Mouse (Mus musculus) CH12.LX (cell line): ENCODE measurements around the gene Smo. TPM values are rescaled to one million over a fixed set of nuclear protein-coding genes. Genes with fewer than 3 reads are reported as not detected.

Source experiments
- DNase-seq: peaks from one replicate; pipeline ENCODE4 v3.0.0-alpha.2; 2013; ENCODE audit errors: extremely low read depth
- H3K27ac ChIP-seq: 2 replicates; pipeline ENCODE4 v1.5.1; 2012; ENCODE audit warnings: low read depth, mild to moderate bottlenecking, control low read depth, moderate library complexity; ENCODE audit not compliant: insufficient read depth
- H3K27me3 ChIP-seq: replicated peaks from 2 replicates; pipeline ENCODE3; 2012; ENCODE audit warnings: inconsistent platforms
- H3K36me3 ChIP-seq, 2 experiments: replicated peaks in 1 of 2; 2 replicates each; pipeline versions ENCODE3 to v1.6.1; 2012; ENCODE audit warnings: inconsistent platforms in 1 of 2, low read length in 1 of 2, mild to moderate bottlenecking in 1 of 2, mixed read lengths in 1 of 2, moderate library complexity in 1 of 2; ENCODE audit not compliant: control insufficient read depth in 1 of 2, insufficient read depth in 1 of 2
- H3K4me1 ChIP-seq, 2 experiments: 2 replicates each; pipeline ENCODE4 v1.6.1; 2012; ENCODE audit warnings: inconsistent platforms in 1 of 2, moderate library complexity in 1 of 2; ENCODE audit not compliant: insufficient read depth in 2 of 2, control insufficient read depth in 1 of 2
- H3K4me2 ChIP-seq: 2 replicates; pipeline ENCODE4 v1.6.1; 2012; ENCODE audit warnings: low read depth, mild to moderate bottlenecking, control low read depth; ENCODE audit not compliant: poor library complexity, insufficient read depth, severe bottlenecking
- H3K4me3 ChIP-seq, 3 experiments: fragments of 150-350 bp in 1 of 3; sonication (generic) in 1 of 3; replicated peaks in 1 of 3; 2 replicates each; pipeline versions ENCODE3 to v1.5.1; 2011 to 2012; ENCODE audit warnings: low read depth in 2 of 3, low read length in 2 of 3, mild to moderate bottlenecking in 2 of 3, moderate library complexity in 2 of 3, control low read depth in 1 of 3, improper control_type of control experiment in 1 of 3, inconsistent platforms in 1 of 3, mixed read lengths in 1 of 3; ENCODE audit not compliant: poor library complexity in 1 of 3
- H3K79me2 ChIP-seq: replicated peaks from 2 replicates; pipeline ENCODE4 v1.6.1; 2012; ENCODE audit warnings: mild to moderate bottlenecking, moderate library complexity; ENCODE audit not compliant: control insufficient read depth, poor library complexity, insufficient read depth, severe bottlenecking; ENCODE audit errors: extremely low read depth
- H3K9ac ChIP-seq: 2 replicates; pipeline ENCODE4 v1.6.1; 2012; ENCODE audit warnings: low read depth, mild to moderate bottlenecking, control low read depth, moderate library complexity; ENCODE audit not compliant: insufficient read depth
- H3K9me3 ChIP-seq: replicated peaks from 2 replicates; pipeline ENCODE3; 2012; ENCODE audit warnings: low read length, inconsistent platforms, mixed read lengths
- BHLHE40 ChIP-seq: IDR thresholded peaks from 2 replicates; pipeline ENCODE4 v1.6.1; 2011; ENCODE audit warnings: mild to moderate bottlenecking, low read depth, low read length, improper control_type of control experiment
- CHD2 ChIP-seq: IDR thresholded peaks from 2 replicates; pipeline ENCODE4 v1.6.1; 2011; ENCODE audit warnings: low read length, improper control_type of control experiment
- ELF1 ChIP-seq: IDR thresholded peaks from 2 replicates; pipeline ENCODE4 v1.6.1; 2014; ENCODE audit warnings: low read depth, mild to moderate bottlenecking, inconsistent platforms, low read length, improper control_type of control experiment
- EP300 ChIP-seq: IDR thresholded peaks from 2 replicates; pipeline ENCODE4 v1.6.1; 2011; ENCODE audit warnings: low read length, improper control_type of control experiment
- GABPA ChIP-seq: IDR thresholded peaks from 2 replicates; pipeline ENCODE4 v1.6.1; 2012; ENCODE audit warnings: low read depth, low read length, improper control_type of control experiment, inconsistent platforms; ENCODE audit not compliant: insufficient replicate concordance
- HCFC1 ChIP-seq: IDR thresholded peaks from 2 replicates; pipeline ENCODE4 v1.6.1; 2012; ENCODE audit warnings: low read depth, mild to moderate bottlenecking, inconsistent platforms, low read length, improper control_type of control experiment
- IRF4 ChIP-seq: IDR thresholded peaks from 2 replicates; pipeline ENCODE4 v1.6.1; 2014; ENCODE audit warnings: low read depth, mild to moderate bottlenecking, inconsistent platforms, low read length, improper control_type of control experiment
- JUN ChIP-seq: IDR thresholded peaks from 2 replicates; pipeline ENCODE4 v1.6.1; 2011; ENCODE audit warnings: low read depth, mild to moderate bottlenecking, low read length, improper control_type of control experiment, moderate library complexity; ENCODE audit not compliant: insufficient read depth
- JUND ChIP-seq: conservative IDR thresholded peaks from 2 replicates; pipeline ENCODE4 v1.6.1; 2011; ENCODE audit warnings: low read depth, low read length, improper control_type of control experiment
- KAT2A ChIP-seq: IDR thresholded peaks from 2 replicates; pipeline ENCODE4 v1.6.1; 2012; ENCODE audit warnings: low read length, improper control_type of control experiment, inconsistent platforms; ENCODE audit not compliant: insufficient replicate concordance
- MAZ ChIP-seq: IDR thresholded peaks from 2 replicates; pipeline ENCODE4 v1.6.1; 2012; ENCODE audit warnings: low read depth, mild to moderate bottlenecking, inconsistent platforms, low read length, improper control_type of control experiment, moderate library complexity
- MEF2A ChIP-seq: IDR thresholded peaks from 2 replicates; pipeline ENCODE4 v1.6.1; 2014; ENCODE audit warnings: low read depth, mild to moderate bottlenecking, inconsistent platforms, low read length, improper control_type of control experiment, borderline replicate concordance
- MYC ChIP-seq: IDR thresholded peaks from 2 replicates; pipeline ENCODE4 v1.6.1; 2011; ENCODE audit warnings: low read depth, mild to moderate bottlenecking, improper control_type of control experiment, low read length
- NELFE ChIP-seq: IDR thresholded peaks from 2 replicates; pipeline ENCODE4 v1.6.1; 2011; ENCODE audit warnings: low read depth, low read length, improper control_type of control experiment
- POLR2A ChIP-seq: IDR thresholded peaks from 2 replicates; pipeline ENCODE4 v1.6.1; 2011; ENCODE audit warnings: low read depth, mild to moderate bottlenecking, improper control_type of control experiment, low read length
- POLR2AphosphoS2 ChIP-seq: IDR thresholded peaks from 2 replicates; pipeline ENCODE4 v1.6.1; 2011; ENCODE audit warnings: low read depth, low read length, improper control_type of control experiment
- RAD21 ChIP-seq: IDR thresholded peaks from 2 replicates; pipeline ENCODE4 v1.6.1; 2011; ENCODE audit warnings: low read depth, mild to moderate bottlenecking, low read length, improper control_type of control experiment, moderate library complexity
- RCOR1 ChIP-seq: conservative IDR thresholded peaks from 2 replicates; pipeline ENCODE4 v1.6.1; 2012; ENCODE audit warnings: low read depth, mild to moderate bottlenecking, inconsistent platforms, low read length, improper control_type of control experiment
- TCF12 ChIP-seq: IDR thresholded peaks from 2 replicates; pipeline ENCODE4 v1.6.1; 2014; ENCODE audit warnings: low read depth, mild to moderate bottlenecking, inconsistent platforms, low read length, improper control_type of control experiment
- USF1 ChIP-seq: IDR thresholded peaks from 2 replicates; pipeline ENCODE4 v1.6.1; 2014; ENCODE audit warnings: low read depth, mild to moderate bottlenecking, inconsistent platforms, low read length, improper control_type of control experiment
- USF2 ChIP-seq: conservative IDR thresholded peaks from 2 replicates; pipeline ENCODE4 v1.6.1; 2011; ENCODE audit warnings: low read depth, low read length, improper control_type of control experiment
- ZKSCAN1 ChIP-seq: IDR thresholded peaks from 2 replicates; pipeline ENCODE4 v1.6.1; 2012; ENCODE audit warnings: low read depth, inconsistent platforms, low read length, improper control_type of control experiment, borderline replicate concordance
- ZNF384 ChIP-seq: IDR thresholded peaks from 2 replicates; pipeline ENCODE4 v1.6.1; 2012; ENCODE audit warnings: low read depth, low read length, improper control_type of control experiment, inconsistent platforms
- dilution Hi-C: fragments of 300-500 bp; cut with MboI; formaldehyde crosslinking; loops from 2 replicates; pipeline ENCODE4 v1.14.3; 2020; ENCODE audit warnings: low sequenced_read_pairs; ENCODE audit not compliant: extremely low pct_unique_long_range_greater_than_20kb, extremely low pct_ligation_motif_present
- in situ Hi-C: fragments of 300-500 bp; cut with MboI; formaldehyde crosslinking; loops from 3 replicates; pipeline ENCODE4 v1.14.3; 2019; ENCODE audit warnings: low sequenced_read_pairs, low pct_ligation_motif_present, low pct_unique_long_range_greater_than_20kb, mixed read lengths
- polyA plus RNA-seq: library from polyadenylated mRNA; unstranded; fragments of >175 nt; gene quantifications from 2 replicates; pipeline ENCODE4 v1.2.1, GENCODE M21; 2012; ENCODE audit warnings: low read depth; ENCODE audit not compliant: insufficient read length
- total RNA-seq, 2 experiments: library from RNA; depleted of rRNA; stranded (reverse); fragments of 300-350 nt in 1 of 2; fragments of >200 nt in 1 of 2; gene quantifications; 2 replicates each; pipeline ENCODE4 v1.2.3; 2012 to 2014

The Smo gene
- 0.04 TPM in 2 replicates for total RNA-seq (2012; rRNA removed)
- total RNA-seq (2014; rRNA removed) = 0.09 TPM in 1 of 2 replicates, not detected in the other
- 0.17 and 0.26 TPM in 2 replicates for polyA plus RNA-seq

GRCm38 (mm10) chr6:29735336-29735688 lies at the start of gene Smo:
TSS of gene Smo (plus strand) at chr6:29735503.
- Histone ChIP-seq H3K4me1 (no peaks in the 10 kb centered on the region), H3K4me2 (no peak within 1 kb of the TSS), H3K9ac (no peak within 1 kb of the TSS)
- TF ChIP-seq ZNF384 (no peak), NELFE (no peak), MYC (no peak), CHD2 (no peak), JUND (no peak), RCOR1 (no peak), RAD21 (no peak), BHLHE40 (no peak), ZKSCAN1 (no peak), EP300 (no peak), GABPA (no peak), USF1 (no peak), HCFC1 (no peak), MEF2A (no peak), JUN (no peak), POLR2AphosphoS2 (no peak), ELF1 (no peak), POLR2A (no peak), TCF12 (no peak)
- TF ChIP-seq, all 38 proteins: peak for 0
- H3K27ac ChIP-seq = no peak within 1 kb of the TSS
- dilution Hi-C loops = no loop called here
- H3K9me3 ChIP-seq = no peaks in the 10 kb centered on the region
- H3K27me3 ChIP-seq = no peaks in the 10 kb centered on the region
- no peaks in the 10 kb centered on the region for H3K36me3 ChIP-seq
- no peaks in the 10 kb centered on the region for H3K79me2 ChIP-seq
- no peak within 1 kb of the TSS for H3K4me3 ChIP-seq
- DNase-seq = no peak
- in situ Hi-C loops = no loop called here

GRCm38 (mm10) chr6:29685952-29686351 lies 49.4 kb upstream of the Smo start:
- Histone ChIP-seq H3K4me2 (no peak overlapping the region), H3K27me3 (peaks cover 13% of the 10 kb centered on the region), H3K4me1 (no peaks in the 10 kb centered on the region), H3K9me3 (no peaks in the 10 kb centered on the region), H3K4me3 (no peak overlapping the region), H3K36me3 (no peaks in the 10 kb centered on the region), H3K9ac (no peak overlapping the region), H3K79me2 (no peaks in the 10 kb centered on the region), H3K27ac (no peak overlapping the region)
- TF ChIP-seq HCFC1 = no peak
- no peak for TF ChIP-seq CHD2
- no peak for TF ChIP-seq MAZ
- no peak for TF ChIP-seq IRF4
- TF ChIP-seq ZKSCAN1 = no peak
- no peak for TF ChIP-seq KAT2A
- TF ChIP-seq MEF2A = no peak
- TF ChIP-seq USF2 = no peak
- no peak for TF ChIP-seq POLR2AphosphoS2
- dilution Hi-C loops = no loop called here
- in situ Hi-C loops = no loop called here
- DNase-seq = no peak
